Mouse (Mus musculus): Measurements from ENCODE around the gene Grip1.

The Grip1 gene

DNA sequence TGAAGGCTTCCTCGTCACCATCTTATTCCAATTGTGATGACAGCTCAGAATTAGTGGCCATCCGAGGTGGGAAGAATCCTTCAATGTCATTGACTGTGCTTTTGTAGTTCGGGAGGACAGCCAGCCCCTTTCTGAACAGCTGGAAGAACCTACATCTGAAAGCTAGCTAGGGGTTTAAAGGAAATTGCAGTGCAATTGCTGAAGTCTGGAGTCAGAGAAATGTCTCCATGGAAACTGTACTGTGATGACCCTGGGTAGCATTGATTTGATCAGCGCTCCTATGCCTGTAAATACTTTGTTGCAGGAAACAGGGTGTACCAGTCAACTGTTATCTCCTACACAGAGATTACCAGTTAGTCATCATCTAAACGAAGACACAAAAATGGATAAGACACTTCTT is 325.2 kb downstream of the Grip1 start:
- no peak for DNase-seq

- DNase-seq: no peak
These were observed 326.0 kb downstream of the Grip1 start for GRCm38 (mm10) chr10:119779657-119780056.

GRCm38 (mm10) chr10:119790507-119790906 is 336.9 kb downstream of the Grip1 start:
- no peak for DNase-seq

GRCm38 (mm10) chr10:119802421-119802820 is 348.8 kb downstream of the Grip1 start:
- no peak for DNase-seq

DNA sequence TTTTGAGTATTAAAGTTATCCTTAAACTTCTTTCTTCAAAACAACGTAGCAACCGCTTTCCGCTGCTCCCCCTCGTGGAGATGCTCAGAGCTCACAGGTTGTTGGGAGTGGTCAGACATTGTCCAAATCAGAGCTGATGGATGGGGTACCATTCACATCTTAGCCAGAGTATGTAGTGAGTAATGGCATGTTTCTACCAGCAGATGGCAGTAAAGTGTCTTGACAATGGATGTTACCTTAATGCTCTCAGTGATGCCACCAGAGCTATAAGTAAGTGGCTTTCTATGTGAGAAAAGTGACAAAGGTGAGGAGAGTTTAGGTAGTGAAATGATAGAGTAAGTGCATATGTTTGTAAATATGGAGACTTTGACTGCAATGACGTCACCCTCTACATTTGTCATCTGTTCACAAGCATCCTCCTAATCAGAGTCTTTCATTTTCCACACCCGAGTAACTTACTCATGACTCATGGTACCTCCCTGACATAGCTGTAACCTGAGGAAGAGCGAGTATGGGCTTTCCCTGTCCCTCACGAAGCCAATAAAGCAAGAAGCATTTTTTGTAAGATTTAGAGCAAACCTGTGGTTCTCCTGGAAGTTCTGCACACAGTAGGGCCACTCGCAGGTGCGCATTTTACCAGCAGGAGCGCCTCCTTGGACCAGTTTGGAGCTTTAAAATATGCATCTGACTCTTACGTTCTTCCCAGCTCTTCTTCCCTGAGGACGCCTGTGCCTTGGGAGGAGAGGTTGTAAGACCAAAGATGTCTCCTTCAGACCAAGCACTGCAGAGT is 350.2 kb downstream of the Grip1 start:
- DNase-seq: peak; percentile 40 to 50

DNA sequence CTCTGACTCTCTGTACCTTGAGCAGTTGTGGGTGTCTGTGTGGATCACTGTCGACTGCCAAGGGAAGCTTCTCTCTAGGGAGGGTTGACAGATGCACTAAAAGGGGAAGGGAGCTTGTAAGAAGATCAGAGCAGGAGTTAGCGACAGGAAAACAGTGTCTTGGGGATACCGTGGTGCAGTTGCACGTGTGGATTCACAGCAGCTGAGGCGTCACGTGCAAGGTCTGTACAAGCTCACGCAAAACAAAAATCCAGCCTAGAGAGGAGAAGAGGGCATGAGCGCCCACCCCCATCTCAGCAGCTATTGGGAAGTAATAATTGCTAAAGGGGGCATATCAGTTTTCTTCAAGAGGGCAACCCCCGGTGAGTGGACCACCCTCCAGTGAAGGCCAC is 350.8 kb downstream of the Grip1 start:
- DNase-seq: no peak

GRCm38 (mm10) chr10:119805082-119805481 is 351.5 kb downstream of the Grip1 start:
- DNase-seq: no peak

- DNase-seq: no peak
These were observed 352.5 kb downstream of the Grip1 start for GRCm38 (mm10) chr10:119806151-119806550.

DNA sequence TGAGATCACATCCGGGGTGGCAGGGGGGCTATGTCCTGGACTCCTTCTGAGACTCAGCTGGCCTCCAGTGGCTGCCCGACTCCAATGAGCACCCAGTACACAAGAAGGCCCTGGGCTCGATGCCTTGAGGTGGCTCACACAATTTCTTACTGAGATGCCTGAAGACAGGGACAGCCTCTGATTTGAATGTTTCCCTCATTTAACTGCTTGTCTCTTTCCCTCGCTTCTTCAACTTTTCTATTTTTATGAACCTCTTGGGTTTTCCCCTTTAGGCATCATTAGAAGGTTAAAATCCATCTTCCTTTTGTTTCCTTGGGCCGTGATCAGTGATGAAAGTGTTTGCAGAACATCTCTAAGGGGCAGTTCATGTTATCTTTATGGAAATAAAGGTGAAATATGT is 354.8 kb downstream of the Grip1 start:
- no peak for DNase-seq

GRCm38 (mm10) chr10:119814087-119814486 is 360.5 kb downstream of the Grip1 start:
- DNase-seq: no peak

DNA sequence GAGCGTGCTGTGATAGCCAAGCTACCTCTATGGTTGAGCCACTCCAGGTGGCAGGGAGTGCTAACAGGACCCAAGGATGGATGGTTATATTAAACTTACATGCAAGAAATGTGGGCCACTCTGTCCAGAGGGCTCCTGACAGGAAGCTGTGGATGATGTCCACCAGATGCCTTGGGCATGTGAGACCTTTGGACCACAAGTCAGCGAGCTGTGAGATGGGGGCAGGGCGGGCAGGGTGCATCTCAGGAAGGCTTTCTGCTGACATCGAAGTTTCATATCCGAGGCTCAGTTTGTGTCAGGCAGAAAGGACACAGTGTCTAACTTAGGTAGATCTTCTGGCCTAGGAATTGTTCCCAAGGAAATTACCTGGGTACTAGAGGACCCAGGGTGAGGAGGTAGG is 362.4 kb downstream of the Grip1 start:
- peak; percentile 63 to 81 for DNase-seq

- DNase-seq: no peak
These were observed 364.8 kb downstream of the Grip1 start for GRCm38 (mm10) chr10:119818381-119818780.

DNA sequence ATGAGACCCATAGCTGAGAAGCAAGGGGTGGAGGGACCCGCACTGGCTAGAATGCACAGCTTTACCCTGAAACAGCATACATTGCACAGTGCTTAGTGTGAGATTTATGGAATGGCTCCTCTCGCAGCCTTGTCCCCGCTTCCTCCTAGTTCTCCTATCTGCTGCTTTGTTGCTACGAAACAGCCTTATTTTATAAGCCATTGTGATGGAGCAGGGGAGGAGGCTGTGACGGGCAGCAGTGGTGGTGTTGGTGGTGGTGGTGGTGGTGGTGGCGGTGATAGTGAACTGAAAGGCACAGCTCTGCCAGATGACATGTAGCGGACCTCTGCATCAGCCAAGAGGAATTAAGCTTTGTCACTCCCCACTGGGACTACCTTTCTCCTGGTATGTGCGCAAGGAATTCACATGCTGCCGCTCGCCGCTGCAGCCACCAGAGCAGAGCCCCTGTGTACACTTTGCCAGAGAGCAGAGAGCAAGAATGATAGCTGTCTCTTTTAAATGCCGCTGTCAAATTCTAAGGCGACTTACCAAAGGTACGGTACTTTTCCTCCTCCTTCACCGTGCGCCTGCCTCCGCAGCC is 365.6 kb downstream of the Grip1 start:
- peak in 1 of 2 experiments; percentile 32 for DNase-seq

DNA sequence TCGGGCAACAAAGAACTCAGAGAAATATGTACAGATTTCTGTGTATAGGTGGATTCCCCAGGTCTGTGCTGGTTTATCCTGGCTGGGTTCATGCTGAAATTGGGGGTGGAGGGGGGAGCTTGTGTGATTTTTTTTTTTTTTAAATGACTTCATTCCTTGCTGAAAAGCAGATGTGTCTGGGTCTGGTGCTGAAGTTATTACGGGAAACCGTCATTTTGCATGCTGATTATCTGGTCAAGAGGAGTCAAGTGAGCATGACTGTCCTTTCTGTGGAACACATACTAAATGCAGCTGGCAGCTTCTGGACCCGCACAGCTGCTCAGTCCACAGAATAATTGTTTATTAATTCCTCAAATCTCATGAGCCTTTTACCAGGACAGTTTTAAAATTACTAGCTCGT is 366.1 kb downstream of the Grip1 start:
- DNase-seq: no peak

DNA sequence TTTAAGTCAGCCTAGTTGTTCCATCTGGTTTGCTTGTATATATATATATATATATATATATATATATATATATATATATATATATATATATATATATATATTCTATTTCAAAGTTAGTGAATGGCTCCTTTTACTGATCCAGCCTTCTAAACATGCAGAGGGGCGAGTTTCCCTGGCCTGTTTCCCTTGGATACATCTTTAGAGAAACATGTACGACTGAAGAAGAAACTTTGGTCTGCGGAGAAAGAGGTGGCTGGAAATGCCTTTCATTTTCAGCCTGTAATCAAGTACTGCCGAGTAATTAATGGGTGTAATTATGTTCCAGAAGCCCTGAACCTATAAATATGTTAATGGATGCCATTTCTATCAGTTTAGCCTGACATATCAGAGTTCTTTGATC is 366.8 kb downstream of the Grip1 start:
- DNase-seq: no peak

DNA sequence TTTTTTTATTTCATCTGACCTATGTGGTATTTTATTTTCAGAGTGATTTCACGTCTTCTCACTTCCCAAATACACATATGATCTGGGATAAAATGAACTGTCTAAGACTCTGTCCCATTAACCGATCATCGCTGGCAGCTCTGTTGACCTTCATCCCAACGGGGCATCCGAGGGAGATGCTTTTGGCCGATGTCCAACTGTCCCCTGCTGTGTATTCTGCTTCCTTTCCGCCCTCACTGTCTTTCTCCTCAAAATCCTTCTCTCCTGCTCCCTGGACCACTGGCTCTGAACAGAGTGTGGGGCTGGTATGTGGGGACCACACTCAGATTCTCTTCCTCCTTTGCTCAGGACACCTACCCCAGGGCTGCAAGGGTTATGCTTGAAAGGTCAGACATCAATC is 370.1 kb downstream of the Grip1 start:
- no peak for DNase-seq

GRCm38 (mm10) chr10:119824521-119824920 is 370.9 kb downstream of the Grip1 start:
- DNase-seq: no peak

GRCm38 (mm10) chr10:119830388-119830956 is 376.8 kb downstream of the Grip1 start:
- DNase-seq: peak; percentile 48 to 62

- DNase-seq: no peak
These were observed 377.5 kb downstream of the Grip1 start for GRCm38 (mm10) chr10:119831086-119831485.

- DNase-seq: no peak
These were observed 379.7 kb downstream of the Grip1 start for GRCm38 (mm10) chr10:119833334-119833733.

GRCm38 (mm10) chr10:119834122-119834521 is 380.5 kb downstream of the Grip1 start:
- no peak for DNase-seq

GRCm38 (mm10) chr10:119839645-119840044 is 386.0 kb downstream of the Grip1 start:
- no peak for DNase-seq

DNA sequence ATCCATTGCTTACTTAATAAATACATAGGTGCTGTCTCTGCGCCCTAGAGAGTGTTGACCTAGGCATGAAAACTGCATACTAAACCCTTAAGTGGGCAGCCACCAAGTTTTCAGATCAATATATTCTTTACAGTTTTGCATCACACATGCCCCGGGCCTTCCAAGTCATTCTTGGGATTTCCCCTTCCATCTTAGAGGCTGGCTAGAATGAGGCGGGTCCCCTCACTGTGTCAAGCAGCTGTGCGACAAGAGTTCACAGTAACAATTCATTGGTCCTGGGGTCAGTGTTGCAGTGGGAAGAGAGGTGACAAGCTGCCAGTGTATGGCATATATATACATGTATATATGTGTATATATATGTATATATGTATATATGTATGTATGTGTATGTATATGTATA is 388.4 kb downstream of the Grip1 start:
- no peak for DNase-seq

DNA sequence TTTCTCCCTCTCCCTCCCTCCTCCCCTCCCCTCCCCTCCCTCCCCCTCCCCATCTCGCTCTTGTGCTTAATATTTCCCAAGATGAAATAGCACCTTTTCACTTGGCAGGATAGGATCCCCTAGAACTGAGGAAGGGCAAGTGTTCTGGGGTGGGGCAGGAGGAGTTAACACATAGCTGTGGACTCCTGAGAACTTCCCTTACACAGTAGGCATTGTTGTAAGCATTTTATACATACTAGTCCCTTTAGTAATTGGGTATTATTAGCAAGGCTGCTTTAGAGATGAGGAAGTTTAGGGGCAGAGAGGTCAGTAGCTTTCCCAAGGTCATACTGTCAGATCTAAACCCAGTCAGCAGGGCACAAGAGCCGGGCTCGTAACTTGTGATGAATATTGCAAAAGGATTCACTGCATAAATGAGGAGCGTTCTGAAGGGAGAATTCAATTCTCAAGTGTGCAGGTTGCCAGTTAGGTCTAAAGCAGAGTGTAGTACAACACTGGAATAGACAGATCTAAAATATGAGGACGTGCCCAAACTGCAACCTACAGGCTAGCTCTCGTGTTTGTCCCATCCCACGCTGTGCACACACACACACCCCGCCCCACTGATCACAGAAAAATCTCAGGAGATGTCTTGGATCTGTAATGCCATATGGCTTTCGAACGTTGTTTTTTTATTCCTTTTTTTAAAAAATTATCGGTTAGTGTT is 392.2 kb downstream of the Grip1 start:
- DNase-seq: no peak
